Mouse (Mus musculus): ENCODE data around the gene Lce1a1.

Lce1a1 gene

DNA sequence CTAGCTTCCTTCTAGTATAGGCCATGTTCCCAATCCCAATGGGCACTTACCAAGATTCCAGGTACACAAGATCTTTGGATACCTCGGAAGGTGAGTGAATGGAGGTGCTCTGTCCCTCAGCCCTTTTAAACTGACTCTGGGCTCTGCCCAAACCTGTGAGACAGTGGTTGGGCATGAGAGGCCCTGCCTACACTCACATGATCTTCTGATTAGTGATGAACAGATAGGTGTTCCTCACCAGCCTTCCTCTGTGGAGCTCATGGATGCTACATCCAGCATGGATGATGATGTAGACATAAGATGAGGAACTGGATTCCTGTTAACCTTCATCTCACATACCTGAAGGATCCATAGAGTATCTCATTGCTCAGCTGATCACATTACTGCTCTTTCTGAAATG, at the start of gene Lce1a1:
TSS of gene Lce1a1 (minus strand) at position 101 of the 400 bp plus-strand sequence.
- no peak for TF ChIP-seq GATA4 (IDR thresholded peaks at IDR 0.05; ENCODE audit: insufficient replicate concordance, low read length)

DNA sequence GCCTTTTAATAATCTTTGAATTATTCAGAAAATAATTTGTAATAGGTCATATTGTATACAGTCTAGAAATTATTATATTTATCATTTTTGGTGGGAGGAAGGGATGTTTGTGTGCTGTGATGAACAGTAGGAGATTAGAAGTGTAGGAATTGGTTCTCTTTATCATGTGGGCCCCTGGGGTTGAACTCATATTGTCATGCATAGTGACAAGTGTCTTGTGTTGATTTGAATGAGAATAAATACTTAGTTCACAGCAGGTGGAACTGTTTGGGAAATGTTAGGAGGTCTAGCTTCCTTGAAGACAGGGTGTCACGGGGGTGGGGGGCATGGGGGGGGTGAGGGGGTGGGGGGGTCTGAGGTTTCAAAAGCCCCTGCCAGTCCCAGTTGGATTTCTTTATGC, 46.5 kb upstream of the Lce1a1 start:
- TF ChIP-seq GATA4 (IDR thresholded peaks at IDR 0.05; ENCODE audit: insufficient replicate concordance, low read length): no peak

DNA sequence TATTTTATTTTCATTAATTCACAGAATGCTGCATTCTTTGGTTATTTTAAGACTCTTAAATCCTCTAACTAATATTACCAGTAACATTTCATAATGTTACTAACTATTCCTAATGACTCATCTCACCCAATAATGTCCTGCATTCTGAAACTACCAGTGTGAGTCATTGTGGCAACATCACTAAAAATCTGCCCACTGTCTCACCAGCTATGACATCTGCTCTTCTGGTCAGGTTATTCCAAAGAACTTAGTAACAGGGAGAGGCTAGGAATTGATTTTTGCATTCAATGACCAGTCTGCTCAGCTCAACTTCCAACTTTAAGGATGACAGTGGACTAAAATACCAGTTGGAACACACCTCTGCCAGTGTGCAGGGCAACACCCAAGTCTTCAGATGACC, 43.6 kb upstream of the Lce1a1 start:
- no peak for TF ChIP-seq GATA4 (IDR thresholded peaks at IDR 0.05; ENCODE audit: insufficient replicate concordance, low read length)

DNA sequence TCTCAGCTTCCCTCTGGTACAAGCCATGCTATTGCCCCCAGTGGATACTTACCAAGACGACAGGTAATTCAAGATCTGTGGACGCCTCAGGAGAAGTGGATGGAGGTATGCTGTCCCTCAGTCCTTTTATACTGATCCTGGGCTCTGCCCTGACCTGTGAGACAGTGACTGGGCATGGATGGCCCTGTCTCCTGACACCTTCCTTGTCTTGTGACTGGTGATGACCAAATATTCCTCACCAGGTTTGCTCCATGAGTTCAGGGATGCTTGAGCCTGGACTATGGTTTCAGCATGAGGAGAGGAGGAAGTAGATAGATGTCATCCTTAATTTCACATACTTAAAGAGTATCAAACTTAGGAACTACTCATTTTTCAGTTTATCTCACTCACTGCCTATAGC, 39.0 kb upstream of the Lce1a1 start, which contains the start of gene Lce1d:
TSS of gene Lce1d (minus strand) at position 101 of the 400 bp plus-strand sequence.
- no peak for TF ChIP-seq GATA4 (IDR thresholded peaks at IDR 0.05; ENCODE audit: insufficient replicate concordance, low read length)

DNA sequence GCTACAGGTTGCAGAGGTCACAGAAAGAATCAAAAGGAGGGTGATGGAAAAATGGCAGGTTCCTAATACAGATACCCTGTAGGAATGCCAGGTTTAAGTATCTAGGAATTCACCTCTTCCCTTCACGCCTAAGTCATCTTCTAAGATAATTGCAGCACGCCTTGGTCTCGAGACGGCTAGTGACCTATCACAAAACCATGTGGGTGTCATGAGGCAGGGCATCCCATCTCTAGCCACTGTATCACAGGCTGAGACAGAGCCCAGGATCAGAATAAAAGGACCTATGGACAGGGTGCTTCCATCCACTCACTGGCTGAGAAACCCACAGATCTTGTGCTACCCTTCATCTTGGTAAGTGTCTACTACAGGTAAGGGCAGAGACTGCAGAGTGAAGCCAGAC, 30.8 kb upstream of the Lce1a1 start, which contains the start of gene Lce1c:
TSS of gene Lce1c (plus strand) at position 301 of the 400 bp plus-strand sequence.
- no peak for TF ChIP-seq GATA4 (IDR thresholded peaks at IDR 0.05; ENCODE audit: insufficient replicate concordance, low read length)

DNA sequence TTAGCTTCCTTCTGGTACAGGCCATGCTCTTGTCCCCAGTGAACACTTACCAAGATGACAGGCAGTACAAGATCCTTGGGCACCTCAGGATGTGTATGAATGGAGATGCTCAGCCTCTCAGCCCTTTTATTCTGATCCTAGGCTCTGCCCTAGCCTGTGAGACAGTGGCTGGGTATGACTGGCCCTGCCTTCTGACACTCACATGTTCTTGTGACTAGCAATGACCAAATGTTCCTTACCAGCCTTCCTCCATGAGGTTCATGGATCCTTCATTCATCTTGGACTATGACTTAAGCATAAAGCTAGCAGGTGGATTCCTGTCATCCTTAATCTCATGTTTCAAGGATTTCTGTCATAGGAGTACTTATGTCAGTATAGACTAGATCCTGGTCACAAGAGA, 22.1 kb upstream of the Lce1a1 start, which contains the start of gene Lce1a2:
TSS of gene Lce1a2 (minus strand) at position 101 of the 400 bp plus-strand sequence.
- no peak for TF ChIP-seq GATA4 (IDR thresholded peaks at IDR 0.05; ENCODE audit: insufficient replicate concordance, low read length)

DNA sequence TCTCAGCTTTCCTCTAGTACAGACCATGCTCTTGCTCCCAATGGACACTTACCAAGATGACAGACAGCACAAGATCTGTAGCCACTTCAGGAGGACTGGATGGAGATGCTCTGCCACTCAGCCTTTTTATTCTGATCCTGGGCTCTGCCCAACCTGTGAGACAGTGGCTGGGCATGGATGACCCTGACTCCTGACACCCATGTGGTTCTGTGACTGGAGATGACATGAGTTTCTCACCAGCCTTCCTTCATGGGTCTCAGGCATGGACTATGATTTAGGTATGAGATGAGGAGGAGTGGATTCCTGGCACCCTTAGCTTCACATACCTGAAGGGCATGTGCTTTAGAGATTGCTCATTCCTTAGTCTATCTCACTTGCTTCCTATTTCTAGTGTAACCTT, 8.7 kb upstream of the Lce1a1 start, which contains the start of gene Lce1b:
TSS of gene Lce1b (minus strand) at position 101 of the 400 bp plus-strand sequence.
- TF ChIP-seq GATA4 (IDR thresholded peaks at IDR 0.05; ENCODE audit: insufficient replicate concordance, low read length): no peak

DNA sequence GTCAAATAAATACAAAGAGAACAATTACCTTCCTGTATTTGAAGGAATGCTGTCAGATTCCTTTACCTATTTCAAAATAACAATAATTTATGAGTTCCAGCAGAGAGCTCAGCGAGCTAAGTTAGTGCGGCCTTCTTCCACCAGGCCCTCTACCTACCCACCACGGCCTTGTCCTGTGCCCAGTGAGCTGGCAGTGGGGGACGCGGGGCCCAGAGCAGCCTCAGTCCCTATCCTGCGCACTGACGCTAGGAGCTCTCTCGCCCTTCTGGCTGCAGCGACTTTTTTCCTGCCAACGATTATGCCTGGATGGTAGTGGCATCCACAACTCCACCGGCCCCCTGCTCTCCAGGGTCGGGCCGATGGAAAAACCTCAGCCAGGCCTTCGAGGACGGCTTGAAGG, 8.3 kb downstream of the Lce1a1 start:
- no peak for TF ChIP-seq GATA4 (IDR thresholded peaks at IDR 0.05; ENCODE audit: insufficient replicate concordance, low read length)

DNA sequence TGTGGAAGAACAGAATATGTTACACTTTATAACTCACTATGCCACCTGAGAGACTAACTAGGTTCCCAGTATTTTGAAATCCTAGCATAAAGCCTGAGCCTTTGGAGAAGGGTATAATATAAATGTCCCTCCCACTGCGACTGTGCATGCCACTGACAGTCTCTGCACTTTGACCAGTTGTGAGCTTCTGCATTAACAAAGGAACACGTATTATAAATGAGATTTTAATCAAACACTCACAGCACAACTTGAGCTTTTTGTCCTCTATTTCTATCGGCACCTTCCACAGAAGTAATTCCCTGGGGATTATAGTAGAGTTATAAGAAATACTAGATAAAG, 9.5 kb downstream of the Lce1a1 start:
- no peak for TF ChIP-seq GATA4 (IDR thresholded peaks at IDR 0.05; ENCODE audit: insufficient replicate concordance, low read length)

DNA sequence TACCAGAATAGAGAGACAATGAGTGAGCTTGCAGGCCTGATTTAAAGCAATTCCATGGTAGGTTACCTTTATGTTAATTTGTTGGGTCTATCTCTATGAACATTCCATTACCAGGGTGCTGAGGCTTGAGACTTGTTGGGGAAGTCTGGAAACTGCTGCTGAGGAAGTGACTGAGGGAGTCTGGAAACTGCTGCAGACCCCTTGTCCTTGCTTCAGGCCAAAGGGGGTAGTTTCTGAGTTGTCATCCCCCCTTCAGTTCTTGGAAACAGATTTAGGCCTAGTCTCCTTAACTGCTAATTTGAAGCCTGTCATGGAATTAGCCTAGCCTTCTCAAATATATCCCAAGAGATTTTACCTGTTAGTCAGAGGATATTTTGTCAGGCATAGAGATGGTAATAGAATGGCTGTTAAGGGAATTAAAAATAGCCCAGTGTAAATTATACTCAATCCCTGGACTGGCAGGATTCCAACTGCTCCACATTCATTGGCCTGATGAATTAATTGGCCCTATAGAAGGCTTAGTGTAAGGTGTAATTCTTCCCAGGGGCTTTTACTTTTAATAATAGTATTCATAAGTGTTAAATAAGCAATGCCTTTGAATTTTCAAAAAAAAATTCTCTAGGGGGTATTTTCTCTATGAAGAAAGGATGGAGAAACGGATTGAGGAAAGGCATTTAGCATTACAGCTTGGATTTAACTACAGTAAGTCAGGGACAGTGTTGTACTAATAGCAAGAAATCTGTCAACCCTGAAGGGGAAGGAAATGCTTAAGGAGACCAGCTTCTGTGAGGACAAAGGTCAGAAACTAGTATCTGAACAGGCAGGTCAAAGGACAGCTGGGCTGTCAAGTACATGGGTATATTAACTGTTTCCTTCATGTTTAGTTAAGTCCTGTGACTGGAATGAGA, 10.1 kb downstream of the Lce1a1 start:
- no peak for TF ChIP-seq GATA4 (IDR thresholded peaks at IDR 0.05; ENCODE audit: insufficient replicate concordance, low read length)

DNA sequence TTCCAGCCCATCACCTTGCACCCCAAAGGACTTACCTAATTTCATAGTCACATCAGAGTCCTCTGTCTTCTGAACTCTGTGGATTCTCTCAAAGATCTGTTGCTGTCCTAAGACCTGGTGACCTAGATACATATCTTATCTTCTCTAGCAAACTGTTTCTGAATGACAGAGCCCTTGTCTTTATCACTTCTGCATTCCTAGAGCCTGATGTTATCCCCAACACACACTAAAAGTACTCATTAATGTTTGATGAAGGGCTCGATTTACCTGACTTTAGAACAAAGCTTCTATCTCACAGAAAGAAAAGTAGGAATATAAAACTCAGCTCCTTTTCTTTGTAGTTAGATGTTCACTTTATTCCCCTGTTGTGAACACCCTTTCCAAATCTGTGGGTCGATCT, 26.5 kb downstream of the Lce1a1 start, which contains the start of gene Lce6a:
TSS of gene Lce6a (minus strand) at position 101 of the 400 bp plus-strand sequence.
- TF ChIP-seq GATA4 (IDR thresholded peaks at IDR 0.05; ENCODE audit: insufficient replicate concordance, low read length): no peak

DNA sequence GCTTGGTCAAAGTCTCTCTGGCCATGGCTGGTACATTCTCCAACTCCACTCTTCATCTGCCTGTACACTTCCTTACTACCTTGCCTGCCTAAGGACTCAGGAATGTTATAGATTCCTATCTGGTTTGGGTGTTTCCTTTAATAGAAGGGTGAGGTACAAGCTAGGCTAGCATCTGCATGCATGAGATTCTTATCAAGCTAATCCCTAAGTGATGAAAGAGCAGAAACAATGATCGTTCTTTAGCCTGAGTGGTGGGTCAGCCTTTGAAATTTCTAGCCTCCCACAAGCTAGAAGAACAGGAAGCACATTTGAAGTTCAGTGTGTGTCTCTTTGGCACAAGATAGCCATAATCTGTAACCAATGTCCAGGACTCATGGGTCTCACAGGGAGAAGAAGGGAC, 38.3 kb downstream of the Lce1a1 start:
- TF ChIP-seq GATA4 (IDR thresholded peaks at IDR 0.05; ENCODE audit: insufficient replicate concordance, low read length): no peak

DNA sequence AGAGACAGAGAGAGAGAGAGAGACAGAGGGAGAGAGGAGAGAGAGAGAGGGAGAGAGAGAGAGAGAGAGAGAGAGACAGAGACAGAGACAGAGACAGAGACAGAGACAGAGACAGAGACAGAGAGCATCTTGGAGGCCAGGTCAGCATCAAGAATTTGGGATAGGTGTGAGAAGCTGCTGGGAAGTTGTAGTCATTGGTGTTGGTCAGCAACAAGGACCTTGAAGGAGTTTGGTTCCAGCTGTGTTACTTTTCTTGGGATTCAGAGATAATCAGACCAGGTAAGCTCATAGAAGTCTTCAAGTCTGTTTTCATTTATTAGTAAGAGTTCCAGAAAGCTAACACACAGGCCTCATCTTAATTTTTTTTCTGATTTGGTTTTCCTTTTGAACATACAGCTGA, 40.7 kb downstream of the Lce1a1 start, which contains the start of gene 2210017I01Rik:
TSS of gene 2210017I01Rik (minus strand) at position 101 of the 400 bp plus-strand sequence.
- no peak for TF ChIP-seq GATA4 (IDR thresholded peaks at IDR 0.05; ENCODE audit: insufficient replicate concordance, low read length)

DNA sequence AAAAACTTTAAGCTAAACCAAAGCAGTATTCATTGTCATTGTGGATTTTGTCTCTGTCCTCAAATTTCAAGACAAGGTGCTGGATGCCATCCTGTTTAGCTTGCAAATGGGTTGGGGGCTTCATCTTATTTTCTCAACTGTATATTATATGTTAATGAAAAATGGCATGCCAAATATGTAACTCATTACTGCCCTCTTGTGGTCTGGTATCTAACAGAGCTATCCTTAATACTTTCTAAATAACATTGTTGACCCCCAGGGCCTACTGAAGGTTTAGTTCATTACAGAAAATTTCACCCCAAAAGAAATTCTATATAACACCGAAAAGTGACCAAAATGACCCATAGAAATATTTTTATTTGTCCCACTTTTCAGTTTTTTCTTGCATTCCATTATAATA, 45.9 kb downstream of the Lce1a1 start:
- no peak for TF ChIP-seq GATA4 (IDR thresholded peaks at IDR 0.05; ENCODE audit: insufficient replicate concordance, low read length)

DNA sequence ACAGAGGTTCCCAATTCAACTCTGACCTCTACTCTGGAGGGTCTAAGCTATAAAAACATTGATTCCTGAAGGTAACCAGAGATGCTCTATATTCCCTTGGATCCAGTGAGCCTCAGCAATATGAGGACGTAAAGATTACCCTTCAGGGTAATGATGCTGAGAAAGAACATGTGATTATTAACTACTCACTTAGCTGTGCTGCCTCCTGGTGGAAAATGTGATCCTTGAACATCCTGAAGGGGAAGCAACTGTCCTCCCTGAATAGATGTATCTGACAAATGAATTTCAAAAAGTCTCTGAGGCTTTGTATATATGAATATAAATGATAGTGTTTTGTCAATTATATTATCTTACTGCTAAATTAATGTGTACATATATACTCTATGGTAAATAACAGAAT, 47.7 kb downstream of the Lce1a1 start:
- TF ChIP-seq GATA4 (IDR thresholded peaks at IDR 0.05; ENCODE audit: insufficient replicate concordance, low read length): no peak

DNA sequence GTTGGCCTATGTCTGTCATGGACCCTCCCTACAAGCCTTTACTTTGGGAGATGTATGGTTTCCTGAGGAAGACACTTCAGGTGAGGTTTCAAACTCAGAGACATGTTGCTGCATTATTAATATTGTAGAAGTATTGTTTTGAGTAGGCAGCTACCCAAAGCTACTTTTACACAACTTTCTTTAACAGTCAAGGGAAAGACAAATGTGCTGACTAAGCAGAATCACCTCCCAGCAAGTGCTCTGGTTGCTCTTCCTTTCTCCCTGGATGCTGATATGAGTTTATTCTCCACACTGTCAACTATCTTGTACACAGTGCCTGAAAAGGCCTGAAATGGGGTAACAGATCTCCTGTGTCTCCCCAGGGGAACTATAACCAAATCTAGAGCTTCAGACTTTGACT, 48.1 kb downstream of the Lce1a1 start:
- no peak for TF ChIP-seq GATA4 (IDR thresholded peaks at IDR 0.05; ENCODE audit: insufficient replicate concordance, low read length)
